Mouse (Mus musculus) bone marrow, adult 2 months (tissue): ENCODE measurements at regions not wholly inside any gene's neighbourhood (a gene's known extent, or its start where the extent isn't known, plus 50 kb on each side); places are given as distances from the start of the nearest gene placed in this dataset.

Experiments used
- H3K27ac ChIP-seq: fragments of 200-500 bp; 2 replicates; pipeline ENCODE4 v1.5.1; 2012; ENCODE audit warnings: low read depth, mild to moderate bottlenecking, control low read depth, inconsistent platforms, low read length; ENCODE audit not compliant: control insufficient read depth, poor library complexity, insufficient read depth
- H3K4me1 ChIP-seq: fragments of 200-500 bp; 2 replicates; pipeline ENCODE4 v1.6.1; 2011; ENCODE audit warnings: low read length; ENCODE audit not compliant: control insufficient read depth, insufficient read depth
- H3K4me3 ChIP-seq: fragments of 200-500 bp; replicated peaks from 2 replicates; pipeline ENCODE3; 2011; ENCODE audit warnings: mild to moderate bottlenecking, low read depth, low read length, control low read depth; ENCODE audit not compliant: control insufficient read depth
- CTCF ChIP-seq: fragments of 200-500 bp; IDR thresholded peaks from 2 replicates; pipeline ENCODE4 v1.5.1; 2011; ENCODE audit warnings: low read length, control low read depth; ENCODE audit not compliant: control insufficient read depth, insufficient read depth
- POLR2A ChIP-seq: fragments of 200-500 bp; IDR thresholded peaks from 2 replicates; pipeline ENCODE4 v1.6.1; 2011; ENCODE audit warnings: low read depth, mild to moderate bottlenecking, control low read depth, low read length, borderline replicate concordance; ENCODE audit not compliant: control insufficient read depth
- WGBS: fragments of 180-500 bp; shearing (Covaris S2); methylation state at CpG from one replicate; pipeline ENCODE4 v1.1.7; 2018; 5-methylcytosine and 5-hydroxymethylcytosine counted together

GRCm38 (mm10) chr19:59837628-59838027, 105.8 kb downstream of the Rab11fip2 start:
- TF ChIP-seq CTCF (no peak), POLR2A (no peak)
- 70% methylated on average over 6 of the region's 6 CpGs for WGBS
- Histone ChIP-seq H3K27ac (no peak overlapping the region), H3K4me3 (no peak overlapping the region), H3K4me1 (no peaks in the 10 kb centered on the region; the same call in 1 of the 2 replicates)

GRCm38 (mm10) chr19:59844270-59844669, 99.2 kb downstream of the Rab11fip2 start:
- Histone ChIP-seq H3K27ac (no peak overlapping the region), H3K4me1 (no peaks in the 10 kb centered on the region), H3K4me3 (no peak overlapping the region)
- 68% methylated on average over 3 of the region's 3 CpGs for WGBS
- no peak for TF ChIP-seq CTCF
- TF ChIP-seq POLR2A, result no peak

GRCm38 (mm10) chr19:59846807-59847206, 96.6 kb downstream of the Rab11fip2 start:
- 83% methylated on average over 1 of the region's 1 CpGs for WGBS
- H3K4me3 ChIP-seq, result no peak overlapping the region
- TF ChIP-seq POLR2A (no peak), CTCF (no peak)
- no peaks in the 10 kb centered on the region for H3K4me1 ChIP-seq
- H3K27ac ChIP-seq, result no peak overlapping the region

GRCm38 (mm10) chr19:59850696-59851095, 92.8 kb downstream of the Rab11fip2 start:
- TF ChIP-seq CTCF (no peak), POLR2A (no peak)
- H3K4me3 ChIP-seq, result no peak overlapping the region
- 68% methylated on average over 5 of the region's 5 CpGs for WGBS
- H3K4me1 ChIP-seq, result no peaks in the 10 kb centered on the region
- no peak overlapping the region for H3K27ac ChIP-seq

- WGBS, result 70% methylated on average over 1 of the region's 1 CpGs
- TF ChIP-seq CTCF (no peak), POLR2A (no peak)
- Histone ChIP-seq H3K27ac (no peak overlapping the region), H3K4me1 (no peaks in the 10 kb centered on the region), H3K4me3 (no peak overlapping the region)
Observed at GRCm38 (mm10) chr19:59852011-59852738, 91.3 kb downstream of the Rab11fip2 start.
